ENCODE assay signal across 8 mouse cellular contexts in genomic region chr3:107863898-107864603, GRCm38 (mm10). TPM values are rescaled to one million over a fixed set of nuclear protein-coding genes. Genes with fewer than 3 reads are reported as not detected.
DNase-seq lines count a peak whose midpoint lies in the region; ATAC-seq and TF ChIP-seq lines count a peak whose summit lies in the region.

No protein-coding gene starts in this region.

- no peaks in the 10 kb centered on the region for H3K9me3 ChIP-seq in embryonic facial prominence, embryonic 10.5 days
- H3K9me3 ChIP-seq in intestine, postnatal 0 days (ENCODE audit: control insufficient read depth): no peaks in the 10 kb centered on the region
- H3K9me3 ChIP-seq in midbrain, embryonic 14.5 days (ENCODE audit: control insufficient read depth, low read length): no peaks in the 10 kb centered on the region

- no peak overlapping the region for H3K4me2 ChIP-seq in intestine, postnatal 0 days (replicated peaks; ENCODE audit: low read depth)
- no peak overlapping the region for H3K4me2 ChIP-seq in midbrain, embryonic 14.5 days (ENCODE audit: low read length)

- no peak overlapping the region for H3K9ac ChIP-seq in intestine, postnatal 0 days (ENCODE audit: low read depth, low read length)
- peak overlapping the region; percentile 32; the same call in 1 of the 2 replicates for H3K9ac ChIP-seq in midbrain, embryonic 14.5 days (replicated peaks; ENCODE audit: low read length)

- TF ChIP-seq CTCF in intestine, postnatal 0 days (IDR thresholded peaks at IDR 0.05; ENCODE audit: low read depth): peak; percentile 96

- WGBS in embryonic facial prominence, embryonic 10.5 days: 11% methylated on average over 2 of the region's 2 CpGs
- WGBS in intestine, postnatal 0 days: 10% methylated on average over 2 of the region's 2 CpGs
- WGBS in midbrain, embryonic 14.5 days: 5% methylated on average over 2 of the region's 2 CpGs

- peak; percentile 98 for DNase-seq in 3T3-L1 (ENCODE audit: low read depth, low spot score)
- peak; percentile 89 for DNase-seq in adrenal gland, postnatal 14 days
- peak; percentile 89 for DNase-seq in embryonic facial prominence, embryonic 10.5 days (ENCODE audit: low spot score)
- DNase-seq in left cerebral cortex, postnatal 36 days (ENCODE audit: low spot score in 2 of 2): peak; percentile 84 to 91
- DNase-seq in midbrain, embryonic 14.5 days: peak; percentile 92
- DNase-seq in spleen, adult 18-20 months: peak; percentile 59 to 80

- peaks cover 7% of the 10 kb centered on the region; the same call in 1 of the 2 replicates for H3K27me3 ChIP-seq in embryonic facial prominence, embryonic 10.5 days (replicated peaks; ENCODE audit: low read depth, poor library complexity, severe bottlenecking)
- H3K27me3 ChIP-seq in intestine, postnatal 0 days (replicated peaks; ENCODE audit: control insufficient read depth, insufficient read depth, low read length): no peaks in the 10 kb centered on the region
- no peaks in the 10 kb centered on the region for H3K27me3 ChIP-seq in midbrain, embryonic 14.5 days (ENCODE audit: control insufficient read depth, insufficient read depth, low read length)

- H3K4me1 ChIP-seq in embryonic facial prominence, embryonic 10.5 days: peaks cover 3% of the 10 kb centered on the region
- peaks cover 3% of the 10 kb centered on the region; the same call in 1 of the 2 replicates for H3K4me1 ChIP-seq in intestine, postnatal 0 days (replicated peaks; ENCODE audit: control insufficient read depth, insufficient read depth, low read length)
- H3K4me1 ChIP-seq in midbrain, embryonic 14.5 days (ENCODE audit: control insufficient read depth, insufficient read depth, low read length): peaks cover 3% of the 10 kb centered on the region; the same call in 1 of the 2 replicates

- no peak overlapping the region for H3K27ac ChIP-seq in embryonic facial prominence, embryonic 10.5 days (replicated peaks)
- H3K27ac ChIP-seq in intestine, postnatal 0 days (ENCODE audit: low read depth, low read length): no peak overlapping the region
- no peak overlapping the region for H3K27ac ChIP-seq in midbrain, embryonic 14.5 days (replicated peaks; ENCODE audit: low read depth, low read length)

- no peaks in the 10 kb centered on the region for H3K36me3 ChIP-seq in embryonic facial prominence, embryonic 10.5 days (replicated peaks)
- no peaks in the 10 kb centered on the region for H3K36me3 ChIP-seq in intestine, postnatal 0 days (ENCODE audit: control insufficient read depth, insufficient read depth)
- no peaks in the 10 kb centered on the region for H3K36me3 ChIP-seq in midbrain, embryonic 14.5 days (ENCODE audit: control insufficient read depth, insufficient read depth, low read length)

- peak overlapping the region; percentile 8; the same call in 1 of the 2 replicates for H3K4me3 ChIP-seq in embryonic facial prominence, embryonic 10.5 days
- no peak overlapping the region for H3K4me3 ChIP-seq in intestine, postnatal 0 days (ENCODE audit: low read depth, low read length)
- no peak overlapping the region for H3K4me3 ChIP-seq in midbrain, embryonic 14.5 days (replicated peaks; ENCODE audit: low read depth, low read length)

- peak; percentile 77 for ATAC-seq in granulocyte monocyte progenitor cell, adult 5-6 weeks (replicated peaks; ENCODE audit: poor library complexity, severe bottlenecking)
- peak; percentile 4; the same call in 1 of the 2 replicates for ATAC-seq in intestine, postnatal 0 days
- ATAC-seq in midbrain, embryonic 14.5 days (ENCODE audit: low FRiP score, low TSS enrichment): peak; percentile 62

- intact Hi-C loops in left cerebral cortex, postnatal 36 days (cut with DNase I): loop anchor here (1.0 to 10.0 kb wide), 4 partner anchors 107 to 259 kb away; partner anchors contain the start of gene Ahcyl1

RNA-seq across cellular contexts. Expression of gene Eps8l3, which starts 13.0 kb away (rescaled TPM):
- total RNA-seq in adrenal gland, postnatal 14 days (2021): not detected in 2 replicates
- polyA plus RNA-seq in embryonic facial prominence, embryonic 10.5 days (2016; fragmentation: Nextera tagmentation; extraction: Ambion mirVana): not detected in 2 replicates
- total RNA-seq in granulocyte monocyte progenitor cell, adult 5-6 weeks (2014; fragmentation: Nextera tagmentation): not detected in 2 replicates
- not detected in 2 replicates for total RNA-seq in granulocyte monocyte progenitor cell, adult 5-6 weeks (2017)
- polyA plus RNA-seq in intestine, postnatal 0 days (2015; fragmentation: Nextera tagmentation; extraction: Ambion mirVana): 475 and 488 TPM in 2 replicates
- total RNA-seq in left cerebral cortex, postnatal 36 days (2021): not detected
- polyA plus RNA-seq in midbrain, embryonic 14.5 days (2014; fragmentation: Nextera tagmentation; extraction: Ambion mirVana): not detected in 2 replicates

RNA-seq across cellular contexts. Expression of gene Gstm5, which starts 31.6 kb away (rescaled TPM):
- 28.2 and 30.2 TPM in 2 replicates for total RNA-seq in adrenal gland, postnatal 14 days (2021)
- 208 and 219 TPM in 2 replicates for polyA plus RNA-seq in embryonic facial prominence, embryonic 10.5 days (2016; fragmentation: Nextera tagmentation; extraction: Ambion mirVana)
- total RNA-seq in granulocyte monocyte progenitor cell, adult 5-6 weeks (2014; fragmentation: Nextera tagmentation): 16.0 and 24.7 TPM in 2 replicates
- total RNA-seq in granulocyte monocyte progenitor cell, adult 5-6 weeks (2017): 13.2 and 18.3 TPM in 2 replicates
- polyA plus RNA-seq in intestine, postnatal 0 days (2015; fragmentation: Nextera tagmentation; extraction: Ambion mirVana): 157 and 172 TPM in 2 replicates
- total RNA-seq in left cerebral cortex, postnatal 36 days (2021): 100 to 1,000 TPM; 221 to 262 TPM
- 245 and 277 TPM in 2 replicates for polyA plus RNA-seq in midbrain, embryonic 14.5 days (2014; fragmentation: Nextera tagmentation; extraction: Ambion mirVana)

Comparison
In these comparisons a context has a peak if more than half of its experiments do, and no peak if none do; other contexts are left out.
1. ATAC-seq: peak in every context shown above with its lines; median percentile 77 in granulocyte monocyte progenitor cell, adult 5-6 weeks; 62 in midbrain, embryonic 14.5 days; 4 in intestine, postnatal 0 days.